Mouse (Mus musculus): Measurements from ENCODE around the gene Man1a.

- no peak for TF ChIP-seq POLR2A (IDR thresholded peaks at IDR 0.05; ENCODE audit: low read depth, low read length)
- no peak for TF ChIP-seq CTCF (IDR thresholded peaks at IDR 0.05; ENCODE audit: borderline replicate concordance, insufficient read depth, low read length)
Measured at GRCm38 (mm10) chr10:54118223-54118912, 42.0 kb upstream of the Man1a start.

Measured in embryonic fibroblast, embryonic 13.5 days (primary cell).